Mouse (Mus musculus): Measurements from ENCODE around the gene Dvl3. TPM values are rescaled to one million over a fixed set of nuclear protein-coding genes. Genes with fewer than 3 reads are reported as not detected.

Gene Dvl3
- total and polyA plus RNA-seq, 3 experiments, result 4.1 to 20.5 TPM; not detected in 1

- Histone ChIP-seq H3K27me3 (ENCODE audit: control insufficient read depth in 1 of 2, insufficient read depth in 2 of 2, low read length in 2 of 2) (no peaks in the 10 kb centered on the region), H3K79me2 (ENCODE audit: control insufficient read depth, insufficient read depth, low read length, poor library complexity) (peaks cover 13% of the 10 kb centered on the region), H3K36me3 (ENCODE audit: control insufficient read depth in 1 of 2, insufficient read depth in 2 of 2, low read length in 2 of 2) (peaks cover 4 to 14% of the 10 kb centered on the region in 2 experiments), H3K4me1 (ENCODE audit: control insufficient read depth in 1 of 2, insufficient read depth in 2 of 2, low read length in 2 of 2) (peaks cover 0 to 10% of the 10 kb centered on the region in 2 experiments; a peak in 3 of 4 replicates), H3K4me3 (ENCODE audit: control insufficient read depth in 1 of 2, insufficient read depth in 1 of 2, low read depth in 2 of 2, low read length in 2 of 2) (no peak overlapping the region), H3K9me3 (replicated peaks; ENCODE audit: insufficient read depth, low read length) (no peaks in the 10 kb centered on the region), H3K9ac (ENCODE audit: control insufficient read depth, low read depth, low read length, poor library complexity, severe bottlenecking) (no peak overlapping the region), H3K27ac (ENCODE audit: control insufficient read depth, low read depth, low read length) (no peak overlapping the region)
- no peak for TF ChIP-seq RAD21 (IDR thresholded peaks at IDR 0.05; ENCODE audit: low read depth, low read length)
- TF ChIP-seq POLR2A (IDR thresholded peaks at IDR 0.05; ENCODE audit: control insufficient read depth in 1 of 2, insufficient read depth in 1 of 2, low read depth in 1 of 2, low read length in 2 of 2, poor library complexity in 1 of 2), result 0 out of 4 replicates have a peak, but pooled peaks of 1 of the 2 experiments have one; percentile 34
- no peak for TF ChIP-seq MYB (IDR thresholded peaks at IDR 0.05; ENCODE audit: low read depth, low read length)
- DNase-seq (ENCODE audit: low read depth, low spot score), result no peak
Measured at GRCm38 (mm10) chr16:20545696-20546095, 28.9 kb downstream of the Dvl3 start.

GRCm38 (mm10) chr16:20547423-20547822 is 30.6 kb downstream of the Dvl3 start:
- Histone ChIP-seq H3K9me3 (replicated peaks; ENCODE audit: insufficient read depth, low read length) (no peaks in the 10 kb centered on the region), H3K79me2 (ENCODE audit: control insufficient read depth, insufficient read depth, low read length, poor library complexity) (peaks cover 13% of the 10 kb centered on the region), H3K4me1 (ENCODE audit: control insufficient read depth in 1 of 2, insufficient read depth in 2 of 2, low read length in 2 of 2) (peaks cover 0 to 10% of the 10 kb centered on the region in 2 experiments; a peak in 3 of 4 replicates), H3K36me3 (ENCODE audit: control insufficient read depth in 1 of 2, insufficient read depth in 2 of 2, low read length in 2 of 2) (peaks cover 6 to 14% of the 10 kb centered on the region in 2 experiments), H3K27ac (ENCODE audit: control insufficient read depth, low read depth, low read length) (peak overlapping the region; percentile 78), H3K27me3 (ENCODE audit: control insufficient read depth in 1 of 2, insufficient read depth in 2 of 2, low read length in 2 of 2) (no peaks in the 10 kb centered on the region), H3K4me3 (ENCODE audit: control insufficient read depth in 1 of 2, insufficient read depth in 1 of 2, low read depth in 2 of 2, low read length in 2 of 2) (peak overlapping the region; percentile 71 to 89), H3K9ac (ENCODE audit: control insufficient read depth, low read depth, low read length, poor library complexity, severe bottlenecking) (peak overlapping the region; percentile 74)
- TF ChIP-seq ZKSCAN1 (IDR thresholded peaks at IDR 0.05; ENCODE audit: low read depth, low read length) (no peak), MYB (IDR thresholded peaks at IDR 0.05; ENCODE audit: low read depth, low read length) (no peak), ZMIZ1 (IDR thresholded peaks at IDR 0.05; ENCODE audit: low read depth, low read length) (no peak), ELF1 (IDR thresholded peaks at IDR 0.05; ENCODE audit: low read depth, low read length) (no peak)
- no peak for DNase-seq (ENCODE audit: low read depth, low spot score)

- Histone ChIP-seq H3K4me1 (ENCODE audit: control insufficient read depth in 1 of 2, insufficient read depth in 2 of 2, low read length in 2 of 2) (peaks cover 0 to 10% of the 10 kb centered on the region in 2 experiments; a peak in 3 of 4 replicates), H3K9me3 (replicated peaks; ENCODE audit: insufficient read depth, low read length) (no peaks in the 10 kb centered on the region), H3K36me3 (ENCODE audit: control insufficient read depth in 1 of 2, insufficient read depth in 2 of 2, low read length in 2 of 2) (peaks cover 9 to 14% of the 10 kb centered on the region in 2 experiments), H3K9ac (ENCODE audit: control insufficient read depth, low read depth, low read length, poor library complexity, severe bottlenecking) (peak within 1 kb of the TSS; percentile 89), H3K79me2 (ENCODE audit: control insufficient read depth, insufficient read depth, low read length, poor library complexity) (peaks cover 13% of the 10 kb centered on the region), H3K27me3 (ENCODE audit: control insufficient read depth in 1 of 2, insufficient read depth in 2 of 2, low read length in 2 of 2) (no peaks in the 10 kb centered on the region), H3K4me3 (ENCODE audit: control insufficient read depth in 1 of 2, insufficient read depth in 1 of 2, low read depth in 2 of 2, low read length in 2 of 2) (peak within 1 kb of the TSS; percentile 91 to 94), H3K27ac (ENCODE audit: control insufficient read depth, low read depth, low read length) (peak within 1 kb of the TSS; percentile 78)
- peak; percentile 100 for DNase-seq (ENCODE audit: low read depth, low spot score)
- TF ChIP-seq E2F4 (IDR thresholded peaks at IDR 0.05; ENCODE audit: borderline replicate concordance, low read depth, low read length), result no peak
- no peak for TF ChIP-seq ZNF384 (IDR thresholded peaks at IDR 0.05; ENCODE audit: low read depth, low read length)
- TF ChIP-seq USF1 (IDR thresholded peaks at IDR 0.05; ENCODE audit: low read depth, low read length), result 0 out of 2 replicates have a peak, but pooled peaks have one; percentile 18
- no peak for TF ChIP-seq ZKSCAN1 (IDR thresholded peaks at IDR 0.05; ENCODE audit: low read depth, low read length)
- peak; percentile 95 for TF ChIP-seq MXI1 (IDR thresholded peaks at IDR 0.05; ENCODE audit: low read depth, low read length)
- 0 out of 2 replicates have a peak, but pooled peaks have one; percentile 19 for TF ChIP-seq GATA1 (IDR thresholded peaks at IDR 0.05; ENCODE audit: low read depth, low read length)
- no peak; the same call in 1 of the 2 replicates for TF ChIP-seq KAT2A (conservative IDR thresholded peaks at IDR 0.05; ENCODE audit: low read depth, low read length)
- TF ChIP-seq HCFC1 (IDR thresholded peaks at IDR 0.05; ENCODE audit: low read depth, low read length), result peak; percentile 88
- TF ChIP-seq MAZ (IDR thresholded peaks at IDR 0.05; ENCODE audit: low read depth, low read length), result peak; percentile 57; the same call in 1 of the 2 replicates
- peak; percentile 73; the same call in 1 of the 2 replicates for TF ChIP-seq MAFK (IDR thresholded peaks at IDR 0.05; ENCODE audit: borderline replicate concordance, low read depth, low read length)
- TF ChIP-seq UBTF (IDR thresholded peaks at IDR 0.05; ENCODE audit: borderline replicate concordance, insufficient read depth, low read depth, low read length), result no peak
- no peak for TF ChIP-seq MYB (IDR thresholded peaks at IDR 0.05; ENCODE audit: low read depth, low read length)
- TF ChIP-seq ETS1 (IDR thresholded peaks at IDR 0.05; ENCODE audit: low read depth, low read length), result peak; percentile 47
- no peak for TF ChIP-seq JUND (IDR thresholded peaks at IDR 0.05; ENCODE audit: low read depth, low read length)
- TF ChIP-seq RCOR1 (IDR thresholded peaks at IDR 0.05; ENCODE audit: low read depth, low read length), result no peak
- TF ChIP-seq NRF1 (IDR thresholded peaks at IDR 0.05; ENCODE audit: insufficient read depth, low read depth, low read length, poor library complexity, severe bottlenecking), result peak; percentile 95
- peak; percentile 45 to 90; a peak in 3 of 4 replicates for TF ChIP-seq POLR2A (IDR thresholded peaks at IDR 0.05; ENCODE audit: control insufficient read depth in 1 of 2, insufficient read depth in 1 of 2, low read depth in 1 of 2, low read length in 2 of 2, poor library complexity in 1 of 2)
- peak; percentile 74 for TF ChIP-seq TBP (IDR thresholded peaks at IDR 0.05; ENCODE audit: low read depth, low read length)
- TF ChIP-seq NELFE (IDR thresholded peaks at IDR 0.05; ENCODE audit: low read depth, low read length), result peak; percentile 86
Measured at GRCm38 (mm10) chr16:20548096-20548948, 31.5 kb downstream of the Dvl3 start, which contains the start of gene Abcf3. Gene Abcf3, plus strand, starts transcription at chr16:20548577.

Measured in MEL (cell line).